Comparison of ENCODE assay signal across 10 mouse cellular contexts in the genomic region with DNA sequence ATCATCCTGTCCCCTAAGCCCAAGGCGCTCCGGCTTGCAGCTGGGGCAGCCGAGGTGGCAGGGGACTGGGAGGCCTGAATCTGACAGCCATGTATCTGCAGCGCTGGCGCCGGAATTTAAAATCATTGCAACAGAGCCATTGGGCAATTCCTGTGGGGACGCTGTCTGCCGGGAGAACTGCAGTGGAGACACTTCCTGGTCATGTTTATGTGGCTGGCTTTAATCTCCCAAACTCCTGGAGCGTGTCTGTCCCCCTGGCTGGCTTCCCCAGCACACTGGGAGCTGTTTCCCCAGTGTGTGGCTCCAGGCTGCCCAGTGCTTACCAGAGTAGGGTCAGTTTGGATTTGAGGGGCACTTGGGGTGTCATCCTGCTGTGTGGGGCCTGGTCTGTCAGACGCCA.
DNase-seq lines count a peak whose midpoint lies in the region; ATAC-seq and TF ChIP-seq lines count a peak whose summit lies in the region.
"Had no signal": no experiment of that assay in that cellular context is flagged by ENCODE, and none has a peak within 500 bp of the region (broad histone marks: within the 10 kb centered on the region; RNA-seq: fewer than 3 reads in every experiment).

No protein-coding gene starts in this region.

- H3K27ac ChIP-seq in liver, embryonic 12.5 days, result no peak overlapping the region
- H3K27ac ChIP-seq in heart, adult 2 months, result peak overlapping the region; percentile 33
- peak overlapping the region; percentile 67 for H3K27ac ChIP-seq in kidney, postnatal 0 days
- H3K27ac ChIP-seq in forebrain, embryonic 10.5 days, result no peak overlapping the region
- H3K27ac ChIP-seq: embryonic facial prominence, embryonic 12.5 days had no signal

- H3K4me1 ChIP-seq in liver, embryonic 12.5 days, result peaks cover 8% of the 10 kb centered on the region; the same call in 1 of the 2 replicates
- H3K4me1 ChIP-seq in heart, adult 2 months (ENCODE audit: control insufficient read depth, insufficient read depth, low read length), result peaks cover 13% of the 10 kb centered on the region
- H3K4me1 ChIP-seq in kidney, postnatal 0 days (replicated peaks; ENCODE audit: insufficient read depth, low read length), result peaks cover 7% of the 10 kb centered on the region
- H3K4me1 ChIP-seq in forebrain, embryonic 10.5 days, result peaks cover 10% of the 10 kb centered on the region; the same call in 1 of the 2 replicates

- no peak overlapping the region for H3K4me3 ChIP-seq in liver, embryonic 12.5 days
- no peak overlapping the region for H3K4me3 ChIP-seq in heart, adult 2 months
- H3K4me3 ChIP-seq in kidney, postnatal 0 days (replicated peaks; ENCODE audit: low read depth, low read length), result no peak overlapping the region
- H3K4me3 ChIP-seq in forebrain, embryonic 10.5 days, result no peak overlapping the region
- H3K4me3 ChIP-seq: embryonic facial prominence, embryonic 12.5 days; myocyte had no signal

- no peaks in the 10 kb centered on the region for H3K9me3 ChIP-seq in liver, embryonic 12.5 days (replicated peaks)
- H3K9me3 ChIP-seq in kidney, postnatal 0 days (replicated peaks; ENCODE audit: low read length), result no peaks in the 10 kb centered on the region
- H3K9me3 ChIP-seq in forebrain, embryonic 10.5 days, result peaks cover 4% of the 10 kb centered on the region; the same call in 1 of the 2 replicates
- H3K9me3 ChIP-seq: embryonic facial prominence, embryonic 12.5 days had no signal

- H3K79me2 ChIP-seq in heart, adult 2 months (replicated peaks; ENCODE audit: control insufficient read depth, insufficient read depth, low read length), result no peaks in the 10 kb centered on the region

- no peak overlapping the region for H3K4me2 ChIP-seq in liver, embryonic 12.5 days
- no peak overlapping the region for H3K4me2 ChIP-seq in kidney, postnatal 0 days (ENCODE audit: low read length)
- H3K4me2 ChIP-seq: embryonic facial prominence, embryonic 12.5 days had no signal

- intact Hi-C loops in heart, adult 2 months (cut with DNase I), result no loop called here

- TF ChIP-seq CTCF in heart, adult 2 months (IDR thresholded peaks at IDR 0.05), result peak; percentile 8; the same call in 1 of the 2 replicates
- peak; percentile 23; the same call in 1 of the 2 replicates for TF ChIP-seq CTCF in kidney, postnatal 0 days (IDR thresholded peaks at IDR 0.05; ENCODE audit: low read depth)

- H3K36me3 ChIP-seq in liver, embryonic 12.5 days, result no peaks in the 10 kb centered on the region
- H3K36me3 ChIP-seq in heart, adult 2 months (ENCODE audit: control insufficient read depth, insufficient read depth, low read length), result no peaks in the 10 kb centered on the region
- no peaks in the 10 kb centered on the region for H3K36me3 ChIP-seq in kidney, postnatal 0 days (ENCODE audit: insufficient read depth, low read length)
- H3K36me3 ChIP-seq in forebrain, embryonic 10.5 days (replicated peaks), result no peaks in the 10 kb centered on the region
- H3K36me3 ChIP-seq: embryonic facial prominence, embryonic 12.5 days had no signal

- H3K9ac ChIP-seq in liver, embryonic 12.5 days, result no peak overlapping the region
- peak overlapping the region; percentile 1; the same call in 1 of the 2 replicates for H3K9ac ChIP-seq in heart, adult 2 months (ENCODE audit: low read depth, low read length)
- no peak overlapping the region for H3K9ac ChIP-seq in kidney, postnatal 0 days (ENCODE audit: low read depth, low read length)
- H3K9ac ChIP-seq: embryonic facial prominence, embryonic 12.5 days had no signal

- TF ChIP-seq EP300 in heart, adult 2 months (IDR thresholded peaks at IDR 0.05; ENCODE audit: insufficient read depth, low read depth, low read length), result 0 out of 2 replicates have a peak, but pooled peaks have one; percentile 54

- ATAC-seq in liver, embryonic 12.5 days, result no peak
- ATAC-seq in kidney, postnatal 0 days (replicated peaks; ENCODE audit: low FRiP score, low read depth), result no peak
- peak; percentile 62 for ATAC-seq in megakaryocyte, adult 5-6 weeks (ENCODE audit: poor library complexity, severe bottlenecking)
- no peak for ATAC-seq in cerebellum, adult (ENCODE audit: insufficient number of reproducible peaks, low FRiP score, low TSS enrichment)

- no peak for TF ChIP-seq POLR2A in heart, adult 2 months (IDR thresholded peaks at IDR 0.05; ENCODE audit: insufficient read depth, low read depth, low read length)

- WGBS in liver, embryonic 12.5 days (ENCODE audit: insufficient replicate concordance), result 54% methylated on average over 10 of the region's 10 CpGs
- WGBS in heart, adult 2 months, result 35% methylated on average over 10 of the region's 10 CpGs
- WGBS in kidney, postnatal 0 days, result 16% methylated on average over 10 of the region's 10 CpGs
- 64% methylated on average over 10 of the region's 10 CpGs for WGBS in forebrain, embryonic 10.5 days

- DNase-seq in liver, result peak; percentile 39
- DNase-seq in heart, adult 2 months, result peak; percentile 73 to 84
- DNase-seq in kidney, postnatal 0 days (ENCODE audit: low spot score), result peak; percentile 75
- no peak for DNase-seq in forebrain, embryonic 10.5 days (ENCODE audit: extremely low spot score, low spot score)
- no peak for DNase-seq in cerebellum, adult 11-12 months

- 0 out of 2 replicates have a peak, but pooled peaks cover 4% of the 10 kb centered on the region for H3K27me3 ChIP-seq in liver, embryonic 12.5 days (replicated peaks)
- no peaks in the 10 kb centered on the region for H3K27me3 ChIP-seq in heart, adult 2 months (ENCODE audit: control insufficient read depth, insufficient read depth, low read length)
- no peaks in the 10 kb centered on the region for H3K27me3 ChIP-seq in kidney, postnatal 0 days (ENCODE audit: insufficient read depth, low read length)
- H3K27me3 ChIP-seq in forebrain, embryonic 10.5 days (ENCODE audit: poor library complexity, severe bottlenecking), result peaks cover 17% of the 10 kb centered on the region; the same call in 1 of the 2 replicates
- H3K27me3 ChIP-seq: embryonic facial prominence, embryonic 12.5 days had no signal

Comparison
In these comparisons a context has a peak if more than half of its experiments do, and no peak if none do; other contexts are left out.
1. DNase-seq: peak in liver (single experiment), heart, adult 2 months (2 of 2) and kidney, postnatal 0 days (single experiment); none in forebrain, embryonic 10.5 days (single experiment) and cerebellum, adult 11-12 months (single experiment).
2. H3K27ac ChIP-seq: peak in heart, adult 2 months (single experiment) and kidney, postnatal 0 days (single experiment); none in liver, embryonic 12.5 days (single experiment) and forebrain, embryonic 10.5 days (single experiment).